Mouse (Mus musculus): ENCODE data around the gene Gnl3. TPM values are rescaled to one million over a fixed set of nuclear protein-coding genes. Genes with fewer than 3 reads are reported as not detected.

Gnl3 gene
- 54.7 and 56.1 TPM in 2 replicates for polyA plus RNA-seq (2015; fragmentation: Nextera tagmentation; extraction: Ambion mirVana)

GRCm38 (mm10) chr14:31018860-31019291 lies at the start of gene Gnl3, which contains the start of gene Pbrm1:
Gene Gnl3, minus strand, starts transcription at chr14:31019152.
Gene Pbrm1, plus strand, starts transcription at chr14:31019138.

GRCm38 (mm10) chr14:31001307-31002205 lies 17.4 kb downstream of the Gnl3 start, which contains the start of the genes Glt8d1 and Spcs1:
Gene Glt8d1, plus strand, starts transcription at chr14:31001400.
Gene Spcs1, minus strand, starts transcription at chr14:31001672.

Other genes with a start within 250 kb of the Gnl3 start
- 10.4 and 12.3 TPM in 2 replicates for gene Tmem110, start 193.6 kb downstream of the Gnl3 start, polyA plus RNA-seq (2015; fragmentation: Nextera tagmentation; extraction: Ambion mirVana)
- gene Mustn1, start 140.0 kb downstream of the Gnl3 start, polyA plus RNA-seq (2015; fragmentation: Nextera tagmentation; extraction: Ambion mirVana): 238 and 249 TPM in 2 replicates
- 0.65 and 0.72 TPM in 2 replicates for gene Itih4, start 132.7 kb downstream of the Gnl3 start, polyA plus RNA-seq (2015; fragmentation: Nextera tagmentation; extraction: Ambion mirVana)
- gene Itih3, start 95.4 kb downstream of the Gnl3 start, polyA plus RNA-seq (2015; fragmentation: Nextera tagmentation; extraction: Ambion mirVana): 1.4 and 2.1 TPM in 2 replicates
- gene Itih1, start 75.9 kb downstream of the Gnl3 start, polyA plus RNA-seq (2015; fragmentation: Nextera tagmentation; extraction: Ambion mirVana): 0.05 and 0.09 TPM in 2 replicates
- gene Nek4, start 67.8 kb downstream of the Gnl3 start, polyA plus RNA-seq (2015; fragmentation: Nextera tagmentation; extraction: Ambion mirVana): 4.8 and 4.9 TPM in 2 replicates
- gene Glt8d1, start 17.8 kb downstream of the Gnl3 start, polyA plus RNA-seq (2015; fragmentation: Nextera tagmentation; extraction: Ambion mirVana): 33.0 and 34.6 TPM in 2 replicates
- 380 and 384 TPM in 2 replicates for gene Spcs1, start 17.5 kb downstream of the Gnl3 start, polyA plus RNA-seq (2015; fragmentation: Nextera tagmentation; extraction: Ambion mirVana)
- 59.3 and 60.2 TPM in 2 replicates for gene Pbrm1, start within 50 bp of the Gnl3 start, polyA plus RNA-seq (2015; fragmentation: Nextera tagmentation; extraction: Ambion mirVana)
- gene Smim4, start 109.8 kb upstream of the Gnl3 start, polyA plus RNA-seq (2015; fragmentation: Nextera tagmentation; extraction: Ambion mirVana): 82.9 and 83.3 TPM in 2 replicates
- 153 and 175 TPM in 2 replicates for gene Nt5dc2, start 111.9 kb upstream of the Gnl3 start, polyA plus RNA-seq (2015; fragmentation: Nextera tagmentation; extraction: Ambion mirVana)
- 31.4 and 46.9 TPM in 2 replicates for gene Stab1, start 149.5 kb upstream of the Gnl3 start, polyA plus RNA-seq (2015; fragmentation: Nextera tagmentation; extraction: Ambion mirVana)
- 667 and 776 TPM in 2 replicates for gene Tnnc1, start 189.2 kb upstream of the Gnl3 start, polyA plus RNA-seq (2015; fragmentation: Nextera tagmentation; extraction: Ambion mirVana)
- 133 and 143 TPM in 2 replicates for gene Nisch, start 197.8 kb upstream of the Gnl3 start, polyA plus RNA-seq (2015; fragmentation: Nextera tagmentation; extraction: Ambion mirVana)
- 0.78 and 1.1 TPM in 2 replicates for gene Sema3g, start 198.7 kb upstream of the Gnl3 start, polyA plus RNA-seq (2015; fragmentation: Nextera tagmentation; extraction: Ambion mirVana)
- 14.0 and 14.6 TPM in 2 replicates for gene Phf7, start 232.2 kb upstream of the Gnl3 start, polyA plus RNA-seq (2015; fragmentation: Nextera tagmentation; extraction: Ambion mirVana)
- gene Bap1, start 232.3 kb upstream of the Gnl3 start, polyA plus RNA-seq (2015; fragmentation: Nextera tagmentation; extraction: Ambion mirVana): 35.0 and 35.8 TPM in 2 replicates

Measured in skeletal muscle tissue, postnatal 0 days (tissue).